Mouse (Mus musculus): ENCODE measurements around the gene Atmin. TPM values are rescaled to one million over a fixed set of nuclear protein-coding genes. Genes with fewer than 3 reads are reported as not detected.
A peak's percentile ranks its signal among the peaks of the same experiment; 100 is the strongest.

The Atmin gene
- polyA plus RNA-seq, 1 experiment from 2014 or later: 9.9 TPM

GRCm38 (mm10) chr8:116993095-116993867 is 50.1 kb downstream of the Atmin start, which contains the start of gene Gcsh:
Gene Gcsh (minus strand): TSS chr8:116993537.
- no peaks in the 10 kb centered on the region for H3K27me3 ChIP-seq
- H3K27ac ChIP-seq: peak within 1 kb of the TSS; percentile 76
- H3K36me3 ChIP-seq: no peaks in the 10 kb centered on the region
- no peaks in the 10 kb centered on the region for H3K9me3 ChIP-seq
- WGBS: under 1% methylated on average over 56 of the region's 56 CpGs
- peak within 1 kb of the TSS; percentile 54 for H3K9ac ChIP-seq
- H3K4me1 ChIP-seq: peaks cover 10% of the 10 kb centered on the region
- peak within 1 kb of the TSS; percentile 58 for H3K4me3 ChIP-seq
- peak; percentile 100 for ATAC-seq (ENCODE audit: insufficient number of reproducible peaks, low FRiP score, low TSS enrichment, low read depth)
- peak within 1 kb of the TSS; percentile 89 for H3K4me2 ChIP-seq

- WGBS: 65% methylated on average over 11 of the region's 11 CpGs
- H3K9ac ChIP-seq: peak overlapping the region; percentile 54
Observed at GRCm38 (mm10) chr8:116994016-116994716, 51.0 kb downstream of the Atmin start.

More at GRCm38 (mm10) chr8:116994016-116994716, 51.0 kb downstream of the Atmin start:
- no peaks in the 10 kb centered on the region for H3K9me3 ChIP-seq
- H3K4me2 ChIP-seq: peak overlapping the region; percentile 89
- no peak overlapping the region for H3K27ac ChIP-seq
- no peaks in the 10 kb centered on the region for H3K36me3 ChIP-seq
- peaks cover 10% of the 10 kb centered on the region for H3K4me1 ChIP-seq
- ATAC-seq (ENCODE audit: insufficient number of reproducible peaks, low FRiP score, low TSS enrichment, low read depth): no peak
- peak overlapping the region; percentile 58 for H3K4me3 ChIP-seq
- no peaks in the 10 kb centered on the region for H3K27me3 ChIP-seq

Other genes starting within 250 kb of the Atmin start
- gene Cdyl2, start 210.4 kb upstream of the Atmin start, polyA plus RNA-seq (2015; fragmentation: Nextera tagmentation; extraction: Ambion mirVana): 8.1 and 8.3 TPM in 2 replicates
- 65.3 and 70.7 TPM in 2 replicates for gene Cmc2, start 21.9 kb upstream of the Atmin start, polyA plus RNA-seq (2015; fragmentation: Nextera tagmentation; extraction: Ambion mirVana)
- 29.8 and 30.1 TPM in 2 replicates for gene Cenpn, start 21.7 kb upstream of the Atmin start, polyA plus RNA-seq (2015; fragmentation: Nextera tagmentation; extraction: Ambion mirVana)
- gene 1700030J22Rik, start 35.6 kb downstream of the Atmin start, polyA plus RNA-seq (2015; fragmentation: Nextera tagmentation; extraction: Ambion mirVana): 1.7 and 2.1 TPM in 2 replicates
- 95.5 and 97.2 TPM in 2 replicates for gene Gcsh, start 50.1 kb downstream of the Atmin start, polyA plus RNA-seq (2015; fragmentation: Nextera tagmentation; extraction: Ambion mirVana)
- gene Pkd1l2, start 139.1 kb downstream of the Atmin start, polyA plus RNA-seq (2015; fragmentation: Nextera tagmentation; extraction: Ambion mirVana): 0.21 and 0.41 TPM in 2 replicates
- gene Bco1, start 152.5 kb downstream of the Atmin start, polyA plus RNA-seq (2015; fragmentation: Nextera tagmentation; extraction: Ambion mirVana): 0.35 and 0.47 TPM in 2 replicates
- gene Gan, start 214.7 kb downstream of the Atmin start, polyA plus RNA-seq (2015; fragmentation: Nextera tagmentation; extraction: Ambion mirVana): 2.6 and 3.7 TPM in 2 replicates